Mouse (Mus musculus) E14TG2a.4 (cell line): ENCODE results near the gene Wdr78.
A peak's percentile ranks its signal among the peaks of the same experiment; 100 is the strongest.

Source experiments
- H3K27me3 ChIP-seq: 2 replicates; pipeline ENCODE4 v1.6.1; 2014; ENCODE audit warnings: low read length, control low read depth; ENCODE audit not compliant: insufficient read depth
- H3K36me3 ChIP-seq: 2 replicates; pipeline ENCODE4 v1.6.1; 2014; ENCODE audit warnings: low read length, control low read depth; ENCODE audit not compliant: insufficient read depth
- H3K4me1 ChIP-seq: replicated peaks from 2 replicates; pipeline ENCODE4 v1.6.1; 2014; ENCODE audit warnings: low read depth, low read length, control low read depth
- H3K4me3 ChIP-seq: replicated peaks from 2 replicates; pipeline ENCODE4 v1.5.1; 2014; ENCODE audit warnings: mild to moderate bottlenecking, low read length
- H3K9me3 ChIP-seq: 2 replicates; pipeline ENCODE4 v1.6.1; 2014; ENCODE audit warnings: low read length, control low read depth
- CTCF ChIP-seq: conservative IDR thresholded peaks from 2 replicates; pipeline ENCODE4 v1.5.1; 2014; ENCODE audit warnings: low read length
- NANOG ChIP-seq: IDR thresholded peaks from 2 replicates; pipeline ENCODE4 v1.6.1; 2014; ENCODE audit warnings: borderline replicate concordance, low read length, mixed read lengths
- POU5F1 ChIP-seq: IDR thresholded peaks from 2 replicates; pipeline ENCODE4 v1.6.1; 2014; ENCODE audit warnings: low read length, borderline replicate concordance

Wdr78 gene

GRCm38 (mm10) chr4:103085237-103085636, 29.1 kb downstream of the Wdr78 start:
- TF ChIP-seq POU5F1 (no peak), CTCF (peak; percentile 86)
- 0 out of 2 replicates have a peak, but pooled peaks cover 2% of the 10 kb centered on the region for H3K27me3 ChIP-seq
- H3K9me3 ChIP-seq: no peaks in the 10 kb centered on the region
- no peak overlapping the region for H3K4me3 ChIP-seq
- no peaks in the 10 kb centered on the region for H3K36me3 ChIP-seq
- H3K4me1 ChIP-seq: no peaks in the 10 kb centered on the region

- no peaks in the 10 kb centered on the region for H3K36me3 ChIP-seq
- no peak overlapping the region for H3K4me3 ChIP-seq
- peaks cover 18% of the 10 kb centered on the region for H3K4me1 ChIP-seq
- TF ChIP-seq NANOG: no peak
- no peak for TF ChIP-seq POU5F1
- TF ChIP-seq CTCF: no peak
- H3K9me3 ChIP-seq: no peaks in the 10 kb centered on the region
- no peaks in the 10 kb centered on the region for H3K27me3 ChIP-seq
Observed at GRCm38 (mm10) chr4:103070631-103071030, 43.7 kb downstream of the Wdr78 start.

DNA sequence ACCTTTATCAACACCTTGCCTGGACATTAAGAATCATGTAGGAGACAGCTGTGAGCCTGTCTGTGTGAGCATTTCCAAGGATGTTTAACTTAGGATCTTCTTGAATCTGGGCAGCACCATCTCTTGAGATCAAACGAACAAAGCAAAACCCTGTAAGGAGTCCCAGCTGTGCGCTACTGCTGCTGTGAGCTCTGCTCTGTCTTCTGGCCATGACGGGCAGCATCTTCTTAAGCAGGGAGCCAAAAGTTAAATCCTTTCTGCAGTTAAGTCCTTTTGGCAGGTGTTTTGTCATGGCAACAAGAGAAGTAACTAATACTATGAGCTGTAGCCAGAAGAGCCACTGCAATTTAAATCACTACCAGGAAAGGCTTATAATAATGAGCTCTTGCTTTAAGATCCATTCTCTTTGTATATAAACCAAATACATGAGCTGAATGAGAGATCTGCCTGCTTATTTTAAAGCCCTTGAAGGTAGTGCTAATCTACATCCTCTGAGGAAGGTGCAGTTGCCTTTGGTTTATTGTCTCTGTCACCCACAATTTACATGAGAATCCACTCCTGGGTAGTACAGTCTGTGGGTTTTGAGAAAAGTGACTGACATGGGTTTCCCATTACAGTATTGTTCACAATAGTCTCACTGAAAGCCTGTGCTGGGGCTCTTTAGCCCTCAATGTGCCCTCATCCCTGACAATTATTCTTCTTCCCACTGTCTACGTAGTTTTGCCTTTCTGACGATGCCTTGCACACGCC, 46.3 kb downstream of the Wdr78 start:
- H3K27me3 ChIP-seq: no peaks in the 10 kb centered on the region
- no peak overlapping the region for H3K4me3 ChIP-seq
- peaks cover 18% of the 10 kb centered on the region for H3K4me1 ChIP-seq
- H3K36me3 ChIP-seq: no peaks in the 10 kb centered on the region
- TF ChIP-seq NANOG (peak; percentile 12; the same call in 1 of the 2 replicates), POU5F1 (no peak; the same call in 1 of the 2 replicates), CTCF (no peak)
- H3K9me3 ChIP-seq: no peaks in the 10 kb centered on the region

- TF ChIP-seq CTCF (no peak), POU5F1 (no peak), NANOG (no peak)
- no peaks in the 10 kb centered on the region for H3K36me3 ChIP-seq
- H3K4me3 ChIP-seq: no peak overlapping the region
- no peaks in the 10 kb centered on the region for H3K9me3 ChIP-seq
- H3K4me1 ChIP-seq: peaks cover 18% of the 10 kb centered on the region
- no peaks in the 10 kb centered on the region for H3K27me3 ChIP-seq
Observed at GRCm38 (mm10) chr4:103064976-103065375, 49.4 kb downstream of the Wdr78 start.

DNA sequence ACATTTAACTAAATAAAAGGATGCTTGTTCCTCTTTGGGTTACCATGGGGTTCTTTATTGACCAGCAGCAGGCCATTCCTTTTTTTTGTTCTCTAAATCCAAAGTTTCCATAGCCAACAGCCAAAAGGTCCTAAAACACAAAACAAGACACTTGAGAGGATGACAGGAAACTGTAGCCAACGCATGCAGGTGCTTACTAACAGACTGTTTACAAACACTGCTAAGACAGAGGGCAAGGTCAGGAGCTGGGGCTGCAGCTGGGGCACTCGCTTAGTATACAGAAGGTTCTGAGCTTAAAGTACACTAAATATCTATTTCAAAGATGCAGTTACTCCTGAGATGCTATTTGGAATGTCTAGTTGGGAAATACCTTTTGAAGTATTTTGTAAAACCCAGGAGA, 49.9 kb downstream of the Wdr78 start:
- no peaks in the 10 kb centered on the region for H3K27me3 ChIP-seq
- H3K36me3 ChIP-seq: no peaks in the 10 kb centered on the region
- H3K4me3 ChIP-seq: no peak overlapping the region
- H3K9me3 ChIP-seq: no peaks in the 10 kb centered on the region
- peaks cover 18% of the 10 kb centered on the region for H3K4me1 ChIP-seq
- TF ChIP-seq POU5F1 (no peak), NANOG (no peak), CTCF (no peak)

GRCm38 (mm10) chr4:103056909-103057308, 57.4 kb downstream of the Wdr78 start:
- H3K4me1 ChIP-seq: no peaks in the 10 kb centered on the region
- TF ChIP-seq POU5F1: no peak
- TF ChIP-seq CTCF: no peak
- no peak for TF ChIP-seq NANOG
- H3K36me3 ChIP-seq: no peaks in the 10 kb centered on the region
- H3K27me3 ChIP-seq: no peaks in the 10 kb centered on the region
- H3K4me3 ChIP-seq: no peak overlapping the region
- H3K9me3 ChIP-seq: no peaks in the 10 kb centered on the region

GRCm38 (mm10) chr4:103048046-103048445, 66.3 kb downstream of the Wdr78 start:
- peaks cover 2% of the 10 kb centered on the region for H3K9me3 ChIP-seq
- TF ChIP-seq CTCF (no peak), POU5F1 (no peak), NANOG (no peak)
- no peaks in the 10 kb centered on the region for H3K36me3 ChIP-seq
- H3K4me1 ChIP-seq: no peaks in the 10 kb centered on the region
- H3K27me3 ChIP-seq: no peaks in the 10 kb centered on the region
- no peak overlapping the region for H3K4me3 ChIP-seq

DNA sequence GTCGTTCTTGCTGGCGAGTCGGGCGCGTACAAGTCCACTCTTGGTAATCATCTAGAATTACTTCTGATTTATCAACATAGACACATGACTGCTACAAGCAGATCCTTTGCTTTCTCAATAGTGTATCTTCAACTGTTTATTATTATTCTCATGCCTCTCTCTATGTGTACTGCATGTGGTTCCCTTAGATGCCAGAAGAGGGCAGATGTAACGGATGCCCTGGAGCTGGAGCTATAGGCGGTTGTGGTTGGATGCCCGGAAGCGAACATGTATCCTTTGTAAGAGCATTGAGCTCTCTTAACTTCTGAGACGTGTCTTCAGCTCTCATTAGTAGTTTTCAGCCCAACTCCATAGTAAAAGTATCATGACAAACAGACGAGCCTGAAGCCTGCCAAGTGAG, 71.4 kb downstream of the Wdr78 start:
- H3K4me1 ChIP-seq: no peaks in the 10 kb centered on the region
- no peaks in the 10 kb centered on the region for H3K36me3 ChIP-seq
- TF ChIP-seq CTCF (peak; percentile 28; the same call in 1 of the 2 replicates), NANOG (no peak)

GRCm38 (mm10) chr4:103039838-103040191, 74.5 kb downstream of the Wdr78 start:
- Histone ChIP-seq H3K9me3 (peaks cover 14% of the 10 kb centered on the region), H3K4me1 (no peaks in the 10 kb centered on the region), H3K4me3 (no peak overlapping the region), H3K36me3 (no peaks in the 10 kb centered on the region), H3K27me3 (no peaks in the 10 kb centered on the region)
- TF ChIP-seq POU5F1: no peak
- no peak for TF ChIP-seq CTCF
- TF ChIP-seq NANOG: no peak

More for the DNA sequence above, 71.4 kb downstream of the Wdr78 start:
- no peaks in the 10 kb centered on the region for H3K27me3 ChIP-seq
- peaks cover 8% of the 10 kb centered on the region for H3K9me3 ChIP-seq
- no peak overlapping the region for H3K4me3 ChIP-seq
